Mouse (Mus musculus) bone marrow macrophage, adult 2 months (primary cell): ENCODE results near the gene Igf1. TPM values are rescaled to one million over a fixed set of nuclear protein-coding genes. Genes with fewer than 3 reads are reported as not detected.

Experiments used
- H3K27ac ChIP-seq: 2 replicates; pipeline ENCODE4 v1.5.1; 2012; ENCODE audit warnings: low read depth, low read length; ENCODE audit not compliant: insufficient read depth
- H3K4me1 ChIP-seq: 2 replicates; pipeline ENCODE4 v1.6.1; 2012; ENCODE audit warnings: low read length; ENCODE audit not compliant: control insufficient read depth, insufficient read depth
- H3K4me3 ChIP-seq: 2 replicates; pipeline ENCODE4 v1.5.1; 2012; ENCODE audit warnings: mild to moderate bottlenecking, low read length, moderate library complexity; ENCODE audit not compliant: insufficient read depth
- CTCF ChIP-seq: IDR thresholded peaks from 2 replicates; pipeline ENCODE4 v1.5.1; 2012; ENCODE audit warnings: low read depth, mild to moderate bottlenecking, low read length, moderate library complexity
- POLR2A ChIP-seq: IDR thresholded peaks from 2 replicates; pipeline ENCODE4 v1.6.1; 2012; ENCODE audit warnings: mild to moderate bottlenecking, low read depth, low read length, borderline replicate concordance
- polyA plus RNA-seq: library from polyadenylated mRNA; stranded (reverse); fragments of >200 nt; gene quantifications from 2 replicates; pipeline ENCODE4 v1.2.4, GENCODE M21; 2012; ENCODE audit not compliant: missing spikeins, insufficient read depth, insufficient read length

Igf1 gene
- polyA plus RNA-seq, 1 experiment: 1,121 TPM

DNA sequence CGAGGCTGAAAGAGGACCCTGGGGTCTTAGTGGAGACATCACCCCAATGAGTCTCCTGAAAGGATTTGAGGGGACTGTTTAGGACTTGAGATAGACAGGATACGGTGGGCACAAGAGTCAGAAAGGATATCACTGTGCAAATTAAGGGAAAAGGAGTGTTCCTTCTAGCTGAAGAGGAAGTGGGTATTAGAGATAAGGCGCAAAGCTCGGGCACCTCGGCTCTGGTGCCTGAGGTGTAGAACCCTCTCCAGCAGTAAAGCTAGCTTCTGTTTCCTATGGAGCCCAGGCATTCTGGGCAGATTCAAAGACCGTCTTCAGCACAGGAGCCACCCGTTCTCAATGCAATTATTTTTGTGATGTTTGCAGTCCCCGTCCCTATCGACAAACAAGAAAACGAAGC lies 56.9 kb downstream of the Igf1 start:
- Histone ChIP-seq H3K27ac (no peak overlapping the region), H3K4me3 (no peak overlapping the region), H3K4me1 (no peaks in the 10 kb centered on the region)
- TF ChIP-seq CTCF: no peak
- no peak for TF ChIP-seq POLR2A

DNA sequence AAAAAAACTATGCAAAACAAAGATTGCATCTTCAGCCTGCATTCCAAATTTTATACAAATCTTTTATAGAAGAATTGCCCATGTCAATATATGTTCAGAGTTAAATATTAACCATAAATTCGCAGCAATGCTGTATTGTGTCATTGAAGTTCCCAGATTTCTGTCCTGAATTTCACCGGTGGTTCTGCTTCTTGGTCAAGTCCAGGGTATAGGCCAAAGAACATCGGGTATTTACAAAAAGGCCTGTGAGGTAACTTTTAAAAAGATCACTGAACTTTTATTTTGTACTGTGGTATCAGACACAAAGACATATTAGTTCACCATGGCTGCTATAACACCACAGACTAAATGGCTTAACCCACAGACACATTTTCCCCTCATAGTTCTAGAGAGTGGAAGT lies 57.7 kb downstream of the Igf1 start:
- no peak overlapping the region for H3K27ac ChIP-seq
- no peak for TF ChIP-seq POLR2A
- no peak for TF ChIP-seq CTCF
- no peaks in the 10 kb centered on the region for H3K4me1 ChIP-seq
- no peak overlapping the region for H3K4me3 ChIP-seq

- H3K4me1 ChIP-seq: peaks cover 15% of the 10 kb centered on the region
- TF ChIP-seq POLR2A (no peak), CTCF (no peak)
- no peak overlapping the region for H3K27ac ChIP-seq
- H3K4me3 ChIP-seq: no peak overlapping the region
Observed at GRCm38 (mm10) chr10:87922263-87922662, 64.2 kb downstream of the Igf1 start.

- TF ChIP-seq POLR2A (no peak), CTCF (no peak)
- peaks cover 18% of the 10 kb centered on the region for H3K4me1 ChIP-seq
- peak overlapping the region; percentile 20; the same call in 1 of the 2 replicates for H3K27ac ChIP-seq
- H3K4me3 ChIP-seq: no peak overlapping the region
Observed at GRCm38 (mm10) chr10:87926564-87926963, 68.5 kb downstream of the Igf1 start.

- TF ChIP-seq CTCF (no peak), POLR2A (no peak)
- Histone ChIP-seq H3K4me3 (no peak overlapping the region), H3K27ac (peak overlapping the region; percentile 20), H3K4me1 (peaks cover 18% of the 10 kb centered on the region)
Observed at GRCm38 (mm10) chr10:87927131-87927609, 69.1 kb downstream of the Igf1 start.

- TF ChIP-seq CTCF (no peak), POLR2A (no peak)
- H3K4me3 ChIP-seq: no peak overlapping the region
- H3K4me1 ChIP-seq: no peaks in the 10 kb centered on the region
- H3K27ac ChIP-seq: no peak overlapping the region
Observed at GRCm38 (mm10) chr10:87948192-87948591, 90.1 kb downstream of the Igf1 start.

- no peak overlapping the region for H3K4me3 ChIP-seq
- no peak overlapping the region for H3K27ac ChIP-seq
- TF ChIP-seq POLR2A (no peak), CTCF (no peak)
- H3K4me1 ChIP-seq: no peaks in the 10 kb centered on the region
Observed at GRCm38 (mm10) chr10:87971536-87971935, 113.5 kb downstream of the Igf1 start.

DNA sequence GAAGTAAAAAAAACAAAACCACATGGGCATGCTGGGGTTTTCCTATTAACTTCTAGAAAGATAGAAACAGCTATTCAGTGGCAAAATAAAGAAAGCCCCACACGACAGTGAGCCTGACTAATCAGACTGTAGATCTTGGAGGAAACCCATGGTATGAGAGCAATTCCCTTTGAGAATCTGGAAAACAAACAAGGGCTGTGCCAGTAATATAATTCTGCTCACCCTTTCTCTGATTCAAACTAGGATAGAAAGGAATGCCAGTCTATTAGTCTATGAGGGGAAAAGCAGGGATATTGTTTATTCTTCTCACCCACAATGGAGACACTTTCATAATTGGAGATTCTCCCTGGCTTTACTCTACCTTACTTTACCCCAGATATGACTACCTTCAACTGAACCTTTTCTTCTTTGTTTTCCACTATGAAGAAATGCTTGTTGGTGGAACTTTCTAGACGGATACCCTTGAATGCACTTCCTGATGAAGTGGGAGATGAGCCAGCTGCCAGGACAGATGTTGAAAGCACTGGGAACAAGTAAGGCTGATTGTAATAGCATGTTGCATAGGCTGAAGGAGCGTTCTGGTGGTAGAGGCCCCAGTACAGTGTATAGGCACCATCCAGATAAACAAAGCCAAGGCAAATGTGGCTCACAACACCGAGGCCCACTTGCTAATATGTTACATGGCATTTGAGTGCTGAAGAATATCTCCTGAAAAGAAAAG lies 116.0 kb downstream of the Igf1 start:
- TF ChIP-seq POLR2A (no peak), CTCF (no peak)
- no peaks in the 10 kb centered on the region for H3K4me1 ChIP-seq

GRCm38 (mm10) chr10:87985375-87985774 lies 127.3 kb downstream of the Igf1 start:
- no peaks in the 10 kb centered on the region for H3K4me1 ChIP-seq
- H3K27ac ChIP-seq: no peak overlapping the region
- TF ChIP-seq CTCF (no peak), POLR2A (no peak)
- H3K4me3 ChIP-seq: no peak overlapping the region

More for the DNA sequence above, 116.0 kb downstream of the Igf1 start:
- H3K27ac ChIP-seq: no peak overlapping the region
- no peak overlapping the region for H3K4me3 ChIP-seq

DNA sequence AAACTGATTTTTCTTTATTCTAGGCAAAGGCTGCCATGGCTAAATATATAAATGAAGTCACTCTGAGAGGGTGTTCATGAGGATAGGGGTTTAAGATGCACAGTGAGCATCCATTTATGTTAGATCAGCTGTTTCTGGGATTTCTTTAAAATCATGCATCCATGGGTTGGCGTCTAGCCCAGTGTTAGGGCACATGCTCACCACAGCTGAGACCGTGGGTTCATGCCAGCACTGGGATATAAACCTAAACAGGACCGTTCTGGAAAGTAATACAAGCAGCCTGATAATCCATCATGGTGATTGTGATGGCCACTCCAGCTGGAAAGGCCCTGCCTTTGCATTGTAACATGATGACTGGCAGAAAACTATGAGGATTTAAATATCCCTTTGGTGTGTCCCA lies 128.1 kb downstream of the Igf1 start:
- H3K4me1 ChIP-seq: no peaks in the 10 kb centered on the region
- TF ChIP-seq POLR2A (no peak), CTCF (no peak)
- H3K4me3 ChIP-seq: no peak overlapping the region
- no peak overlapping the region for H3K27ac ChIP-seq

Other genes with a start within 250 kb of the Igf1 start
- not detected in 2 replicates for gene Pmch, start 232.8 kb downstream of the Igf1 start, polyA plus RNA-seq